Mouse (Mus musculus) stomach, embryonic 16.5 days (tissue): ENCODE results near the gene Foxd4. TPM values are rescaled to one million over a fixed set of nuclear protein-coding genes. Genes with fewer than 3 reads are reported as not detected.

Experiments
- ATAC-seq: fragments of 200-750 bp; cut with Nextera tagmentation; 2 replicates; pipeline ENCODE4 v1.8.0; 2017; ENCODE audit warnings: moderate number of reproducible peaks, moderate TSS enrichment; ENCODE audit not compliant: insufficient read depth, low FRiP score
- H3K27ac ChIP-seq: fragments of 300-500 bp; sonication (generic); 2 replicates; pipeline ENCODE4 v1.5.1; 2014; ENCODE audit warnings: low read length
- H3K27me3 ChIP-seq: fragments of 300-500 bp; sonication (generic); 2 replicates; pipeline ENCODE4 v1.6.1; 2014; ENCODE audit warnings: low read length, control low read depth, mixed read lengths; ENCODE audit not compliant: control insufficient read depth, insufficient read depth
- H3K36me3 ChIP-seq: fragments of 300-500 bp; sonication (generic); 2 replicates; pipeline ENCODE4 v1.6.1; 2014; ENCODE audit warnings: low read length; ENCODE audit not compliant: control insufficient read depth, insufficient read depth
- H3K4me1 ChIP-seq: fragments of 300-500 bp; sonication (generic); 2 replicates; pipeline ENCODE4 v1.6.1; 2014; ENCODE audit warnings: low read length, control low read depth, mixed read lengths; ENCODE audit not compliant: control insufficient read depth, insufficient read depth
- H3K4me2 ChIP-seq: fragments of 300-500 bp; sonication (generic); 2 replicates; pipeline ENCODE4 v1.6.1; 2014; ENCODE audit warnings: low read depth, low read length, mixed read lengths
- H3K4me3 ChIP-seq: fragments of 300-500 bp; sonication (generic); replicated peaks from 2 replicates; pipeline ENCODE4 v1.5.1; 2014; ENCODE audit warnings: mild to moderate bottlenecking, low read length
- H3K9ac ChIP-seq: fragments of 300-500 bp; sonication (generic); 2 replicates; pipeline ENCODE4 v1.6.1; 2014; ENCODE audit warnings: low read length
- H3K9me3 ChIP-seq: fragments of 300-500 bp; sonication (generic); replicated peaks from 2 replicates; pipeline ENCODE4 v1.6.1; 2016; ENCODE audit warnings: low read length, control low read depth; ENCODE audit not compliant: control insufficient read depth
- WGBS: fragments of 180-500 bp; shearing (Covaris S2); extraction: QIAGEN DNeasy Blood & Tissue Kit; methylation state at CpG from one replicate; pipeline ENCODE4 v1.1.7; 2014; 5-methylcytosine and 5-hydroxymethylcytosine counted together
- polyA plus RNA-seq: library from polyadenylated mRNA; unstranded; fragments of >200 nt; fragmentation: Nextera tagmentation; extraction: Ambion mirVana; gene quantifications from 2 replicates; pipeline ENCODE4 v1.2.1, GENCODE M21; 2015

Foxd4 gene
- 0.10 TPM in 1 of 2 replicates, not detected in the other for polyA plus RNA-seq

DNA sequence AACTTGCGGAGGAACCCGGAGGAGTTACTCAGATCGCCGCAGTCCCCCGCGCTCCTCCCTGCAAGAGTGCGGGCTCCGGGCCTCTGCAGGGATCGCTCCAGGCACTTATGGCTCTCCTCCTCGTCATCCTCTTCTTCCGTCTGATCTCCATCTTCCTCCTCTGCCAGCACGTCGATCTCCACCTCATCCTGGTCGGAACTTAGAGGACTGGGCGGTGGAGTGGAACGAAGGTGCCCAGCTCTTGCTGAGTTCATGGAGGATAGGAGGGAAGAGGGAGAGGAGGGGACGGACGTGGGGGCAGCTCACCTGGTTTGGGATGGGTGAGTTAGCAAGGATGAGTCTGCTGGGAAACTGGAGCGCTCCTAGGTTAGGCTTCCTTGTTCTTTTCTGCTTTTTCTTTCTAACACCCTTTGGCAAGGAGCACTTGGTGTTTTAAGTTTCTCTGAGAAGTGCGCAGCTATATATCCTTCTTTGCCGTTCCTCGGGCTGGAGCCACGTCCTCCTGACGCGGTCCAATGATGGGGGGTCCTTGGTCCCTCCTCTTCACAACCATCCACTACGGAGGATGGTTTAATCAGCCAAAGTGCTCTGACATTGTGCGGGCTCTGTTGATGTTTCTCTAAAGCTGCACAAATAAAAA is at the start of gene Foxd4:
Gene Foxd4, minus strand, starts transcription at position 617 of the 640 bp plus-strand sequence.
- H3K4me2 ChIP-seq = peak within 1 kb of the TSS; percentile 52
- peaks cover 10% of the 10 kb centered on the region for H3K4me1 ChIP-seq
- H3K9ac ChIP-seq = no peak within 1 kb of the TSS
- H3K27ac ChIP-seq = no peak within 1 kb of the TSS
- 1% methylated on average over 27 of the region's 27 CpGs for WGBS
- ATAC-seq = no peak
- H3K27me3 ChIP-seq = peaks cover 66% of the 10 kb centered on the region
- H3K36me3 ChIP-seq = no peaks in the 10 kb centered on the region
- no peaks in the 10 kb centered on the region for H3K9me3 ChIP-seq
- peak within 1 kb of the TSS; percentile 36 for H3K4me3 ChIP-seq

DNA sequence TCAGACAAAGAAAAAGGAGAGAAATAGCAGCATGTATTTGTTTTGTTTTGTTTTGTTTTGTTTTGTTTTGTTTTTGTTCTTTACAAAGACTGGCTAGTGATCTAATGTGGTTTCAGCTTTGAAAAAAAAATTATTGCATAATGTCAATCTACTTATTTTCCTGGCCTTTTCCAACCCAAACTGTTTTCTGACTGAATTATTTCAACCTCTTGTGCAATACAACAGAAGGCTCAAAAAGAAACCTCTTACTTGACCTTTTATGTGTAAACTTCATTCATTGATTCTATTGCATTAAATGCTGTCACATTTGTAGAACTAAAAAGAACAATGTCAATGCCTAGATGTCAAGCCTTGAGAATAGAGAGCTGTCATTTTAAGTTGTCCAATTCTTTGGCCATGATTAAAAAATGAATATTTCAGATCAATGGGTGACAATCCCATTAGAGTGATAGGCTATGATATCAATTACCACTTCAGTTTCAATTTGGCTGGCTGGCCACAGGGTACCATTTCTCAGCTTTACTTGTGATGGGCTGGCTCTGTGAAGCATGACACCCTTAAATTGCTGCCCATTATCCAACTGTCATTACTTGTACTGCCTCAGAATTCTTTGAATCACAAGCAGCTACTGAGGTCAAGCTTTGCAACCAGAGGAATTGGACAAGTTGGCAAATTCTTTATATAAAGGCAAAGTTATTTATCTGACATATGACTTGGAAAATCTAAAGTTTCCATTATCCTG is 44.7 kb upstream of the Foxd4 start:
- H3K9ac ChIP-seq = no peak overlapping the region
- ATAC-seq = no peak
- no peaks in the 10 kb centered on the region for H3K4me1 ChIP-seq
- no peak overlapping the region for H3K4me2 ChIP-seq
- no peak overlapping the region for H3K4me3 ChIP-seq
- no peaks in the 10 kb centered on the region for H3K9me3 ChIP-seq
- no peaks in the 10 kb centered on the region for H3K36me3 ChIP-seq
- no peaks in the 10 kb centered on the region for H3K27me3 ChIP-seq
- H3K27ac ChIP-seq = no peak overlapping the region

GRCm38 (mm10) chr19:24937084-24937483 is 36.1 kb upstream of the Foxd4 start:
- Histone ChIP-seq H3K9ac (no peak overlapping the region), H3K36me3 (no peaks in the 10 kb centered on the region), H3K4me1 (no peaks in the 10 kb centered on the region), H3K27ac (no peak overlapping the region), H3K4me3 (no peak overlapping the region), H3K9me3 (no peaks in the 10 kb centered on the region), H3K4me2 (no peak overlapping the region), H3K27me3 (no peaks in the 10 kb centered on the region)
- WGBS = 63% methylated on average over 1 of the region's 1 CpGs
- ATAC-seq = no peak

DNA sequence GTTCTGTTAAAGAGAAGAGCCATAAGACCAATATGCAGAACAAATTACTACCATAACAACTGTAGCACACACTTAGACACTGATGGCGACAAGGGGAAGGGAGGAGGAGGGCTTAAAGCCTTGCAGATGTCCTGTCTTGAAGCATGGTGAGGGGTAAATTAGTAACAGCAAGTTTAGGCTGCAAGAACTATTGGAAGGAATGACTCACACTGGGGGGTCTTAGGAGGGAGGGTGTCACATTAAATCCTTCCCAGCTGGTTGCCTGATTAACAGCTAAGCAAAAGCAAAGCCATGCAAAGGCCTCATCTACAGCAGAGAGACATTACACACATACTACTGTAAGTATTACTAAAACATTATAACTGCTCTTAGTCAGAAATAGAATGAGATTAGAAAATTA is 28.0 kb upstream of the Foxd4 start:
- no peaks in the 10 kb centered on the region for H3K9me3 ChIP-seq
- no peak for ATAC-seq

DNA sequence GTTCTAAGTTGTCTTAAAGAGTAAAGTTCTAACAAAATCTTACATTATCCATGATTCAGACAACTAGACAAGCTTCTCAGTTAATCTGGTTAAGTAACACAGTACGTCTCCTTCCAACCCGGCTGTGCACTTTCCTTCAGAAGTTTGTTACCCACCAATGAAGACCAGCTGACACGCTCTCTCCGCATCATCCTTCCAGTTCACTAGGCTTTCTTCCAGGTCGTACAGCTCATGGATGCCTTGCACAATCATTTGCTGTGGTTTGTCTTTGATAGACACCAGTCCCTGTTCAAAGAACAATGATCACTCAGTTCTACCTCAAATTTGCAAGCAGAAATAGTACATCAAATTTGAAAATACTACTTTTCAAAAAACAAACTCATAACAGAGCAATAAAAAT is 19.9 kb upstream of the Foxd4 start:
- no peak overlapping the region for H3K9ac ChIP-seq
- H3K9me3 ChIP-seq = no peaks in the 10 kb centered on the region
- 90% methylated on average over 5 of the region's 5 CpGs for WGBS
- no peak overlapping the region for H3K27ac ChIP-seq
- H3K4me3 ChIP-seq = no peak overlapping the region
- H3K4me1 ChIP-seq = no peaks in the 10 kb centered on the region
- no peaks in the 10 kb centered on the region for H3K27me3 ChIP-seq
- H3K36me3 ChIP-seq = peaks cover 17% of the 10 kb centered on the region
- no peak for ATAC-seq
- no peak overlapping the region for H3K4me2 ChIP-seq

More for the DNA sequence above, 28.0 kb upstream of the Foxd4 start:
- Histone ChIP-seq H3K36me3 (no peaks in the 10 kb centered on the region), H3K9ac (no peak overlapping the region), H3K27me3 (no peaks in the 10 kb centered on the region), H3K27ac (no peak overlapping the region), H3K4me3 (no peak overlapping the region), H3K4me1 (no peaks in the 10 kb centered on the region), H3K4me2 (no peak overlapping the region)
- 69% methylated on average over 1 of the region's 1 CpGs for WGBS

DNA sequence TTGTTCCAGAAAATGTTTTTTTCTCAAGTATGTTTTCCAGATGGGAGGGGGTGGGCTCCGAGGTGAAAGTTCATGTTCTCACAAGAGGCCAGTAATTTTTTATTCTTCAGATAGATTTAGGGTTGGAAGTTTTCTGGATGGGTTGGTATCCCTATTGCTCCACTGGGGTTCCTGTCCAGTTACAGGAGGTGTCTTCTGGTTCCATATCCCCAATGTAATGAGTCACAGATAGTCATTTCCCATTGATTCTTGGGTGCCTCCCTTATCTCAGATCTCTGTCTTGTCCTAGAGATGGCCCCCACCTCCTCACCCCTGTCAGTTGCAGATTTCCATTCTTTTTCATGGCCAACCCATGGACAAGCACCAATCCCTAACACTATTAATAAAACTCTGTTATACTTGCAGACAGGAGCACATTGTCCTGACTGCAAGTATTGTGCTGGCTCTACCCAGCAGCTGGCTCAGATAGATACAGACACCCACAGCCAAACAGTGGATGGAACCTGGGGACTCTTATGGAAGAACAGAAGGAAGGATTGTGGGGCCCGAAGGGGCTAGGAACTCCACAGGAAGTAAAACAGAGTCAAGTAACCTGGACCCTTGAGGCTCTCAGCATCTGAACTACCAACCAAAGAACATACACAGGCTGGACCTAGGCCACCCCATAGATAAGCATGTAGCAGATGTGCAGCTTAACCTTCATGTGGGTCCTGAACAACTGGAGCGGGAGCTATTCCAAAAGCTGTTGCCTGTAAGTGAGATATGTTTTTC is 7.6 kb upstream of the Foxd4 start:
- Histone ChIP-seq H3K4me1 (no peaks in the 10 kb centered on the region), H3K27me3 (peaks cover 6% of the 10 kb centered on the region; the same call in 1 of the 2 replicates), H3K4me2 (no peak overlapping the region), H3K4me3 (no peak overlapping the region), H3K9ac (no peak overlapping the region), H3K9me3 (no peaks in the 10 kb centered on the region), H3K27ac (no peak overlapping the region), H3K36me3 (no peaks in the 10 kb centered on the region)
- ATAC-seq = no peak
- 89% methylated on average over 3 of the region's 3 CpGs for WGBS

DNA sequence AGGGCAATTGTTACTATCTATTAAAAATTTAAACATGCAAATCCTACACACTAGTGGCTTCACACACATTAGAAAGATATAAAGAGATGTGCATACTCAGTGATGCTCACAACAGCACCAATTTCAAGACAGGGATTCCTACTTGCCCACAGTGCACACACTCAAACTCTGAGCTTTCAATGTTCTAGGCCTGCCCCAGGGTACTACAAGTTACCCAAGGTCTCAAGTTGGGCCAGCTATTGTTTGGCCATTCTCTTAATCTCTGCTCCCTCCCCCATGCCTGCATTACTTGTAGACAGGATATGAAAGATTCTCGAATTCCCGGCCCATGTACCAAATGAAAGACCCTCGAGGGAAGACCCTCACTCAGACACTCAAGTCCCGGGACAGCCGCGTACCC is 6.7 kb upstream of the Foxd4 start:
- 89% methylated on average over 4 of the region's 6 CpGs for WGBS
- Histone ChIP-seq H3K36me3 (no peaks in the 10 kb centered on the region), H3K4me3 (no peak overlapping the region), H3K4me2 (no peak overlapping the region), H3K9ac (no peak overlapping the region), H3K27me3 (peaks cover 10% of the 10 kb centered on the region), H3K9me3 (no peaks in the 10 kb centered on the region), H3K27ac (no peak overlapping the region), H3K4me1 (no peaks in the 10 kb centered on the region)
- ATAC-seq = no peak

- ATAC-seq = no peak
- no peak overlapping the region for H3K9ac ChIP-seq
- H3K36me3 ChIP-seq = no peaks in the 10 kb centered on the region
- no peak overlapping the region for H3K4me3 ChIP-seq
- 48% methylated on average over 2 of the region's 2 CpGs for WGBS
- no peaks in the 10 kb centered on the region for H3K9me3 ChIP-seq
- H3K27ac ChIP-seq = no peak overlapping the region
- H3K27me3 ChIP-seq = peaks cover 50% of the 10 kb centered on the region
- no peak overlapping the region for H3K4me2 ChIP-seq
- H3K4me1 ChIP-seq = peaks cover 10% of the 10 kb centered on the region; the same call in 1 of the 2 replicates
These were observed 1.8 kb upstream of the Foxd4 start for GRCm38 (mm10) chr19:24902821-24903220.

GRCm38 (mm10) chr19:24902256-24902655 is 1.3 kb upstream of the Foxd4 start:
- 4% methylated on average over 2 of the region's 2 CpGs for WGBS
- no peak overlapping the region for H3K27ac ChIP-seq
- H3K4me3 ChIP-seq = no peak overlapping the region
- no peak overlapping the region for H3K9ac ChIP-seq
- H3K27me3 ChIP-seq = peaks cover 55% of the 10 kb centered on the region
- peaks cover 10% of the 10 kb centered on the region for H3K4me1 ChIP-seq
- no peaks in the 10 kb centered on the region for H3K36me3 ChIP-seq
- H3K4me2 ChIP-seq = no peak overlapping the region
- H3K9me3 ChIP-seq = no peaks in the 10 kb centered on the region
- no peak for ATAC-seq
